ENCODE assay signal across 8 mouse cellular contexts in genomic region chr4:129576863-129577491, GRCm38 (mm10). TPM values are rescaled to one million over a fixed set of nuclear protein-coding genes. Genes with fewer than 3 reads are reported as not detected.
DNase-seq lines count a peak whose midpoint lies in the region; ATAC-seq and TF ChIP-seq lines count a peak whose summit lies in the region.

No protein-coding gene starts in this region.

- H3K27me3 ChIP-seq in hindbrain, embryonic 14.5 days (ENCODE audit: control insufficient read depth, insufficient read depth, low read length), result no peaks in the 10 kb centered on the region

- WGBS in hindbrain, embryonic 14.5 days, result 28% methylated on average over 21 of the region's 21 CpGs

- TF ChIP-seq CTCF in brain, embryonic 14.5 days (IDR thresholded peaks at IDR 0.05; ENCODE audit: borderline replicate concordance, extremely low read depth, insufficient read depth, insufficient read length), result peak; percentile 54; the same call in 1 of the 2 replicates

- no peaks in the 10 kb centered on the region for H3K9me3 ChIP-seq in hindbrain, embryonic 14.5 days (ENCODE audit: control insufficient read depth, low read length)

- H3K4me3 ChIP-seq in hindbrain, embryonic 14.5 days (replicated peaks; ENCODE audit: low read length), result no peak overlapping the region

- peak; percentile 64 for DNase-seq in ES-CJ7 (ENCODE audit: low read depth, low spot score)
- peak; percentile 69 for DNase-seq in brain, embryonic 14.5 days (ENCODE audit: low read depth)
- DNase-seq in frontal cortex, postnatal 25 days (ENCODE audit: low spot score in 2 of 2), result peak; percentile 12 to 43
- DNase-seq in hindbrain, embryonic 14.5 days (ENCODE audit: low spot score), result peak; percentile 71
- DNase-seq in left cerebral cortex, postnatal 25 days (ENCODE audit: low spot score in 2 of 2), result peak; percentile 41 to 50
- peak; percentile 59 to 73 for DNase-seq in right cerebral cortex, postnatal 10 days (ENCODE audit: low spot score in 2 of 2)
- peak; percentile 71 for DNase-seq in urinary bladder, postnatal 14 days (ENCODE audit: low spot score)

- H3K4me2 ChIP-seq in hindbrain, embryonic 14.5 days (replicated peaks), result peak overlapping the region; percentile 8; the same call in 1 of the 2 replicates

- no peak overlapping the region for H3K27ac ChIP-seq in hindbrain, embryonic 14.5 days

- H3K4me1 ChIP-seq in hindbrain, embryonic 14.5 days (replicated peaks; ENCODE audit: control insufficient read depth, insufficient read depth, low read length), result no peaks in the 10 kb centered on the region

- TF ChIP-seq POLR2A in brain, embryonic 14.5 days (IDR thresholded peaks at IDR 0.05; ENCODE audit: borderline replicate concordance, extremely low read depth, insufficient read depth, insufficient read length, poor library complexity, severe bottlenecking), result no peak

- intact Hi-C loops in left cerebral cortex, postnatal 25 days (cut with DNase I), result no loop called here

- H3K36me3 ChIP-seq in hindbrain, embryonic 14.5 days (replicated peaks; ENCODE audit: control insufficient read depth, insufficient read depth), result no peaks in the 10 kb centered on the region

- no peak for ATAC-seq in hindbrain, embryonic 14.5 days (ENCODE audit: low FRiP score)
- peak; percentile 72 for ATAC-seq in megakaryocyte-erythroid progenitor cell, adult 5-6 weeks (replicated peaks; ENCODE audit: low FRiP score, low TSS enrichment, poor library complexity, severe bottlenecking)

- H3K9ac ChIP-seq in hindbrain, embryonic 14.5 days, result no peak overlapping the region

RNA-seq across cellular contexts. Expression of gene Fam167b, which starts 1.4 kb away (rescaled TPM):
- 0.63 and 0.82 TPM in 2 replicates for polyA plus RNA-seq in brain, embryonic 14.5 days (2012; rRNA removed)
- 0.39 and 1.0 TPM in 2 replicates for polyA plus RNA-seq in hindbrain, embryonic 14.5 days (2014; fragmentation: Nextera tagmentation; extraction: Ambion mirVana)
- total RNA-seq in left cerebral cortex, postnatal 25 days (2021), result under 1 TPM in 1 of 2 experiments, not detected in 1; 0.50 TPM
- total RNA-seq in megakaryocyte-erythroid progenitor cell, adult 5-6 weeks (2014; fragmentation: Nextera tagmentation), result not detected in 2 replicates
- not detected in 2 replicates for total RNA-seq in megakaryocyte-erythroid progenitor cell, adult 5-6 weeks (2017)

RNA-seq across cellular contexts. Expression of gene Lck, which starts 3.5 kb away (rescaled TPM):
- polyA plus RNA-seq in brain, embryonic 14.5 days (2012; rRNA removed), result 9.0 and 9.9 TPM in 2 replicates
- 10.6 and 13.0 TPM in 2 replicates for polyA plus RNA-seq in hindbrain, embryonic 14.5 days (2014; fragmentation: Nextera tagmentation; extraction: Ambion mirVana)
- total RNA-seq in left cerebral cortex, postnatal 25 days (2021), result 1 to 10 TPM; 2.5 to 2.7 TPM
- 12.7 and 12.8 TPM in 2 replicates for total RNA-seq in megakaryocyte-erythroid progenitor cell, adult 5-6 weeks (2014; fragmentation: Nextera tagmentation)
- 3.7 and 11.6 TPM in 2 replicates for total RNA-seq in megakaryocyte-erythroid progenitor cell, adult 5-6 weeks (2017)

RNA-seq across cellular contexts. Expression of gene Eif3i, which starts 23.5 kb away (rescaled TPM):
- polyA plus RNA-seq in brain, embryonic 14.5 days (2012; rRNA removed), result 297 and 390 TPM in 2 replicates
- polyA plus RNA-seq in hindbrain, embryonic 14.5 days (2014; fragmentation: Nextera tagmentation; extraction: Ambion mirVana), result 226 and 227 TPM in 2 replicates
- total RNA-seq in left cerebral cortex, postnatal 25 days (2021), result 100 to 1,000 TPM; 133 to 136 TPM
- total RNA-seq in megakaryocyte-erythroid progenitor cell, adult 5-6 weeks (2014; fragmentation: Nextera tagmentation), result 425 and 431 TPM in 2 replicates
- 323 and 412 TPM in 2 replicates for total RNA-seq in megakaryocyte-erythroid progenitor cell, adult 5-6 weeks (2017)

RNA-seq across cellular contexts. Expression of gene Tmem234, which starts 23.5 kb away (rescaled TPM):
- polyA plus RNA-seq in brain, embryonic 14.5 days (2012; rRNA removed), result 156 and 169 TPM in 2 replicates
- 166 and 188 TPM in 2 replicates for polyA plus RNA-seq in hindbrain, embryonic 14.5 days (2014; fragmentation: Nextera tagmentation; extraction: Ambion mirVana)
- total RNA-seq in left cerebral cortex, postnatal 25 days (2021), result 10 to 100 TPM; 96.6 to 96.8 TPM
- 116 and 126 TPM in 2 replicates for total RNA-seq in megakaryocyte-erythroid progenitor cell, adult 5-6 weeks (2014; fragmentation: Nextera tagmentation)
- total RNA-seq in megakaryocyte-erythroid progenitor cell, adult 5-6 weeks (2017), result 89.9 and 120 TPM in 2 replicates

RNA-seq across cellular contexts. Expression of gene Hdac1, which starts 34.5 kb away (rescaled TPM):
- 110 and 142 TPM in 2 replicates for polyA plus RNA-seq in brain, embryonic 14.5 days (2012; rRNA removed)
- 76.0 and 79.8 TPM in 2 replicates for polyA plus RNA-seq in hindbrain, embryonic 14.5 days (2014; fragmentation: Nextera tagmentation; extraction: Ambion mirVana)
- 10 to 100 TPM; 28.5 to 31.6 TPM for total RNA-seq in left cerebral cortex, postnatal 25 days (2021)
- 136 and 147 TPM in 2 replicates for total RNA-seq in megakaryocyte-erythroid progenitor cell, adult 5-6 weeks (2014; fragmentation: Nextera tagmentation)
- 72.7 and 76.2 TPM in 2 replicates for total RNA-seq in megakaryocyte-erythroid progenitor cell, adult 5-6 weeks (2017)
